Mouse (Mus musculus): ENCODE measurements around the gene Ambra1. TPM values are rescaled to one million over a fixed set of nuclear protein-coding genes. Genes with fewer than 3 reads are reported as not detected.
A peak's percentile ranks its signal among the peaks of the same experiment; 100 is the strongest.

The Ambra1 gene
- polyA plus RNA-seq, 1 experiment from 2014 or later, result 15.0 TPM

DNA sequence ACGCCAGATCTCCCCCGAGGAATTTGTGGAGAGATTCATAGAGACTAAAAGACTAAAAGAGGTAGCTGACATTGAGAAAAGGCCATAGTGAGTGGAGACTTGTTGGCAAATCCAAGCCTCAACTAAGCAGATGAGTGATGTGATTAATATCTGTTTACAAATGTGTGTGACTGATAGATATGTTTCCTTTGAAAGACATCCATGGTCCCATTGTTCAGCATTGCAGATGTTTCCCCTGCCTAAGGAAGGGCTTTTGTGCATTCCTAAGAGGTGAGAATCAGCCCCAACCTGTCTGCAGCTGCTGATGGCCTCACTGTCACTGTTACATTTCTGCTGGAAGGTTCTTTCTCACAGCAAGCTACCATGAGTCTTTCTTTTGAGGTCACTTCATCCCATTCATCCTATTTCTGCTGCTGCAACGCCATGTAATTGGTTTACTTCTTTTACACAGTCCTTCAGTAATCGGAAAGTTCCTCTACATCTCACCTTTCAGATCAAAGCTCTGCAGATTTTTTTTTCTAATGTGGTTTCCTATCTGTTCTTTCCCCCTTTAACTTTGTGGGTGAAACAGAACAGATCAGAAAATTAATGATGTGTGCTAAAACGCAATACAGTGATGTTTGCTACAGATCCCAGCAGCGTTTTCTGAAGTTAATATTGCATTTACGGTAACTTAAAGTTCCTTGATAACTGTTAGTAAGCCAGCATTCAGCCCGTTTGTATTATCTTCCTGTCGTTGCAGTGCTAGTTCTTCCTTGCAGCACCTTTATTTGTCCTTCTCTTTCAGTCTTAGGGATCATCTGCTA lies 146.3 kb downstream of the Ambra1 start:
- H3K9me3 ChIP-seq (replicated peaks; ENCODE audit: control insufficient read depth, low read length), result no peaks in the 10 kb centered on the region
- H3K27me3 ChIP-seq (ENCODE audit: control insufficient read depth, insufficient read depth, low read length), result no peaks in the 10 kb centered on the region
- no peak overlapping the region for H3K27ac ChIP-seq (ENCODE audit: low read length)
- H3K9ac ChIP-seq (ENCODE audit: low read length), result no peak overlapping the region
- H3K4me1 ChIP-seq (ENCODE audit: control insufficient read depth, insufficient read depth, low read length), result no peaks in the 10 kb centered on the region; the same call in 1 of the 2 replicates
- ATAC-seq (ENCODE audit: insufficient read depth, low FRiP score), result no peak
- no peak overlapping the region for H3K4me3 ChIP-seq (replicated peaks; ENCODE audit: low read length)
- WGBS, result 80% methylated on average over 9 of the region's 9 CpGs
- 0 out of 2 replicates have a peak, but pooled peaks cover 3% of the 10 kb centered on the region for H3K36me3 ChIP-seq (ENCODE audit: control insufficient read depth, insufficient read depth, low read length)
- no peak overlapping the region for H3K4me2 ChIP-seq (ENCODE audit: low read depth, low read length)

DNA sequence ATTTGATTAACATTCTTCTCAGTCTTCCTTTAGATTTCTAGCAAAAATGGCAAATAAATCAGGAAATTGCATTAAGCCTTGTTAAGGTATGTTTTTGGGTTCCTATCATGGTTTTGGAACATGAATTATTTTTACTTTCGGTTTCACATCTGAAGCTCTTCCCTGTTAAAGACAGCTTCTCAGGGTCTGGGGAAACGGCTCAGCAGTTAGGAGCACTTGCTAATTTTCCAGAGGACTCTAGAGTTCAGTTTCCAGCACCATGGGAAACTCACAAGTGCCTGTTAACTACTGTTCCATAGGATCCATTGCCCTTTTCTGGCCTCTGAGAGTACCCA lies 146.8 kb downstream of the Ambra1 start:
- no peaks in the 10 kb centered on the region for H3K9me3 ChIP-seq (replicated peaks; ENCODE audit: control insufficient read depth, low read length)
- 0 out of 2 replicates have a peak, but pooled peaks cover 3% of the 10 kb centered on the region for H3K36me3 ChIP-seq (ENCODE audit: control insufficient read depth, insufficient read depth, low read length)
- H3K4me2 ChIP-seq (ENCODE audit: low read depth, low read length), result no peak overlapping the region
- no peak overlapping the region for H3K4me3 ChIP-seq (replicated peaks; ENCODE audit: low read length)
- no peaks in the 10 kb centered on the region for H3K27me3 ChIP-seq (ENCODE audit: control insufficient read depth, insufficient read depth, low read length)
- H3K9ac ChIP-seq (ENCODE audit: low read length), result no peak overlapping the region
- 75% methylated on average over 2 of the region's 2 CpGs for WGBS
- no peak overlapping the region for H3K27ac ChIP-seq (ENCODE audit: low read length)
- no peaks in the 10 kb centered on the region; the same call in 1 of the 2 replicates for H3K4me1 ChIP-seq (ENCODE audit: control insufficient read depth, insufficient read depth, low read length)
- ATAC-seq (ENCODE audit: insufficient read depth, low FRiP score), result no peak

DNA sequence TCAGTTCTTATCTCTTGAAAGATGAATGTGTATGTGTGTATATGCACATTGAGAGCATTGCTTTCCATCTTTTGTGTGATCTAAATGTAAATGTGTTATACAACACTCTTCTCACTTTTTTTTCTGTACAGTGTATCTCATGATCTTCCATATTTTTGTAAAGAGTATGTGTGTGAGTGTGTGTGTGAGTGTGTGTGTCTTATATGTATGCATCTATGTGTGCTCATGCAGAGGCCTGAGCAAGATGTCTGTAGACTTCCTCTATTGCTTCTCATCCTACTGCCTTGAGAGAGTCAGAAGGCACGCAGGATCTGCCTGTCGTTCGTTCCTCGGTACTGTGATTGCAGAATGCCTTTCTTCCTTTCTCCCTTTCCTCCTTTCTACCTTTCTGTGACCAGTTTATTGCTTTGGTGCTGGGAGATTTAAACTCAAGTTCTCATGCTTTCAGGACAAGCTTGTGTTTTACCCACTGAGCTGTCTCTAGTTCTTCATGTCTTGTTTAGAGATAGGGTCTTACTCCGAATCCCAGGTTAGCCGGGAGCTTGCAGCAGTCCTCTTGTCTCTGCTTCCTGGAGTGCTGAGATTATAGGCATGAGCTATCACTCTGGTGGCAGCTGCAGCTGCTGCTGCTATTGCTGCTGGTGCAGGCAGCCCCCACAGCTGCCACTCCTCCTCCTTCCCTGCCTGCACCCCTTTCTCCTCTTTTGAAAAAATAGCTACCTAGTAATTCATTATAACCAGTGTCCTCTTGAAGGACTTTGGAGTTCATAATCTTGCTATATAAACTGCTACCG lies 148.7 kb downstream of the Ambra1 start:
- Histone ChIP-seq H3K4me2 (ENCODE audit: low read depth, low read length) (no peak overlapping the region), H3K27me3 (ENCODE audit: control insufficient read depth, insufficient read depth, low read length) (no peaks in the 10 kb centered on the region), H3K9ac (ENCODE audit: low read length) (no peak overlapping the region), H3K4me1 (ENCODE audit: control insufficient read depth, insufficient read depth, low read length) (no peaks in the 10 kb centered on the region; the same call in 1 of the 2 replicates), H3K4me3 (replicated peaks; ENCODE audit: low read length) (no peak overlapping the region), H3K9me3 (replicated peaks; ENCODE audit: control insufficient read depth, low read length) (no peaks in the 10 kb centered on the region), H3K36me3 (ENCODE audit: control insufficient read depth, insufficient read depth, low read length) (0 out of 2 replicates have a peak, but pooled peaks cover 3% of the 10 kb centered on the region), H3K27ac (ENCODE audit: low read length) (no peak overlapping the region)
- no peak for ATAC-seq (ENCODE audit: insufficient read depth, low FRiP score)
- WGBS, result 42% methylated on average over 7 of the region's 7 CpGs

DNA sequence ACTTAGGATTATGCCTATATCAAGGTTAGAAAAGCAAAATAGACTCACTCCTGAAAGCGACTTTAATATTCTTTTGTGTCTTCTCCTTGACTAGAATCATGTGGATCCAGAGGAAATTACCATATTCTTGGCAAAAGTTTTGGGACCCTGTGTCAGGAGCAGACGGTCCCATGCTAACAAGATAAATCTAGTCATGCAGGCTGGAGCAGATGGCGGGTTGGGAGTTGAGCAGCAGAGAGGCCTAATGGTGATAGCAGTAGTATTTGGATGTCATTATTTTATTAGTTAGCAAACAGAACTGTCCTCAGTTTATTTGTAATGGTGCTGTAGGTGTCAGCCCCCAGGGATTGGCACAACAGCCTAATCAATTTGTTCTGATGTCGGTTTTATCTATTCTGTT lies 154.0 kb downstream of the Ambra1 start:
- H3K9me3 ChIP-seq (replicated peaks; ENCODE audit: control insufficient read depth, low read length), result no peaks in the 10 kb centered on the region
- 67% methylated on average over 4 of the region's 4 CpGs for WGBS
- H3K4me1 ChIP-seq (ENCODE audit: control insufficient read depth, insufficient read depth, low read length), result no peaks in the 10 kb centered on the region; the same call in 1 of the 2 replicates
- H3K36me3 ChIP-seq (ENCODE audit: control insufficient read depth, insufficient read depth, low read length), result no peaks in the 10 kb centered on the region
- H3K9ac ChIP-seq (ENCODE audit: low read length), result no peak overlapping the region
- no peak overlapping the region for H3K4me2 ChIP-seq (ENCODE audit: low read depth, low read length)
- H3K4me3 ChIP-seq (replicated peaks; ENCODE audit: low read length), result no peak overlapping the region
- H3K27ac ChIP-seq (ENCODE audit: low read length), result no peak overlapping the region
- no peaks in the 10 kb centered on the region for H3K27me3 ChIP-seq (ENCODE audit: control insufficient read depth, insufficient read depth, low read length)
- ATAC-seq (ENCODE audit: insufficient read depth, low FRiP score), result no peak

DNA sequence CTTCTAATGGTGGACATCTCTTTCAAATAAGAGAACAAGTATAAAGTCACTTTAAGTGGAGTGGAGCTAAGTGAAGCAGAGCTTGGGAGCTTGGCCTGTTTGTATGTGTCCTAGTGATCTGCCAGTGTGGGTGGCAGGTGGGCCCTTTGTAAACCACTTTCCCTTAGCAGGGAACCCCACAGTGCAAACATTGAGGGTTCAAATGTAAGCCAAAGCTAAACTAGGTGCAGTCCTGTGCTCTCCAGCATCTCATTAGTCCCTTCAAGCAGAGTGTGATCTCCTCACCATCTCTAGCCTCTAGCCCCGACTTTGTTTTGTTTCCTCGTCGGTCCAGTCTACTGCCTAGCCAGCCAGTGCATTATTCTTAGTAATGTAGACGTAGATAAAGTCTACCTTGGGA lies 154.7 kb downstream of the Ambra1 start:
- no peaks in the 10 kb centered on the region for H3K36me3 ChIP-seq (ENCODE audit: control insufficient read depth, insufficient read depth, low read length)
- ATAC-seq (ENCODE audit: insufficient read depth, low FRiP score), result no peak
- H3K27ac ChIP-seq (ENCODE audit: low read length), result no peak overlapping the region
- no peaks in the 10 kb centered on the region for H3K27me3 ChIP-seq (ENCODE audit: control insufficient read depth, insufficient read depth, low read length)
- WGBS, result 63% methylated on average over 4 of the region's 4 CpGs
- no peaks in the 10 kb centered on the region for H3K9me3 ChIP-seq (replicated peaks; ENCODE audit: control insufficient read depth, low read length)
- H3K4me2 ChIP-seq (ENCODE audit: low read depth, low read length), result no peak overlapping the region
- no peaks in the 10 kb centered on the region for H3K4me1 ChIP-seq (ENCODE audit: control insufficient read depth, insufficient read depth, low read length)
- H3K9ac ChIP-seq (ENCODE audit: low read length), result no peak overlapping the region
- no peak overlapping the region for H3K4me3 ChIP-seq (replicated peaks; ENCODE audit: low read length)

DNA sequence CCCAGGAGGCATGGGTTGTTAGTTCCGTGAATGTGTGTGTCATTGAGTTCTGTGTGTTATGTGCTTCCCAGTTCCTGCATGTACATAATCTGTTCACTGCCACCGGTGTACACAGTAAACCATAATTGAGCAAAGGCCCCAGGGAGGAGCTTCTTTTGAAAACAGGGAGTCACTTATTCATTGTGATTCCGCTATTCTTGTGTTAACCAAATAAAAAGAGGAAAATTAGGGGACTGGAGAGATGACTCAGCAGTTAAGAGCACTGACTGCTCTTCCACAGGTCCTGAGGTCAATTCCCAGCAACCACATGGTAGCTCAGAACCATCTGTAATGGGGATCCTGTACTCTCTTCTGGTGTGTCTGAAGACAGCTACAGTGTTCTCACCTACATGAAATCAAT lies 164.8 kb downstream of the Ambra1 start:
- H3K4me1 ChIP-seq (ENCODE audit: control insufficient read depth, insufficient read depth, low read length), result no peaks in the 10 kb centered on the region
- H3K27ac ChIP-seq (ENCODE audit: low read length), result no peak overlapping the region
- ATAC-seq (ENCODE audit: insufficient read depth, low FRiP score), result no peak
- 84% methylated on average over 3 of the region's 3 CpGs for WGBS
- H3K36me3 ChIP-seq (ENCODE audit: control insufficient read depth, insufficient read depth, low read length), result peaks cover 2% of the 10 kb centered on the region; the same call in 1 of the 2 replicates
- no peaks in the 10 kb centered on the region for H3K9me3 ChIP-seq (replicated peaks; ENCODE audit: control insufficient read depth, low read length)
- no peak overlapping the region for H3K4me3 ChIP-seq (replicated peaks; ENCODE audit: low read length)
- no peaks in the 10 kb centered on the region for H3K27me3 ChIP-seq (ENCODE audit: control insufficient read depth, insufficient read depth, low read length)
- no peak overlapping the region for H3K9ac ChIP-seq (ENCODE audit: low read length)
- H3K4me2 ChIP-seq (ENCODE audit: low read depth, low read length), result no peak overlapping the region

DNA sequence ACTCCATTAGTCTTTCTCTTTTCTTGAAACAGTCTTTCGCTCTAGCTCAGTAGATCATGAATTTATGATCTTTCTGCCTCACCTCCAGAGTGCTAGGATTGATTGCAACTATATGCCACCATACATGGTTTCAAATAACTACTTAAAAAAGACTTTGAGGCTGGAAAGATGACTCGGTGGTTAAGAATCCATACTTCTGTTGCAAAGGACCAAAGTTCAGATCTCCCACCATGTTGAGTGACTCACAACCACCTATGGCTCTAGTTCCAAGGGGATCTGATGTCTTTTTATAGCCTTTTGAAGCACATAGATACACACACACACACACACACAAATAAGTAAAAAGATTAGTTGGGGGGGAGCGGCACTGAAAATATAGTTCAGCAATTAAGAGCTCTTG lies 165.5 kb downstream of the Ambra1 start:
- no peaks in the 10 kb centered on the region for H3K27me3 ChIP-seq (ENCODE audit: control insufficient read depth, insufficient read depth, low read length)
- no peaks in the 10 kb centered on the region for H3K4me1 ChIP-seq (ENCODE audit: control insufficient read depth, insufficient read depth, low read length)
- H3K36me3 ChIP-seq (ENCODE audit: control insufficient read depth, insufficient read depth, low read length), result peaks cover 6% of the 10 kb centered on the region; the same call in 1 of the 2 replicates
- H3K4me2 ChIP-seq (ENCODE audit: low read depth, low read length), result no peak overlapping the region
- 83% methylated on average over 3 of the region's 3 CpGs for WGBS
- no peaks in the 10 kb centered on the region for H3K9me3 ChIP-seq (replicated peaks; ENCODE audit: control insufficient read depth, low read length)
- H3K4me3 ChIP-seq (replicated peaks; ENCODE audit: low read length), result no peak overlapping the region
- no peak overlapping the region for H3K9ac ChIP-seq (ENCODE audit: low read length)
- no peak for ATAC-seq (ENCODE audit: insufficient read depth, low FRiP score)
- no peak overlapping the region for H3K27ac ChIP-seq (ENCODE audit: low read length)

DNA sequence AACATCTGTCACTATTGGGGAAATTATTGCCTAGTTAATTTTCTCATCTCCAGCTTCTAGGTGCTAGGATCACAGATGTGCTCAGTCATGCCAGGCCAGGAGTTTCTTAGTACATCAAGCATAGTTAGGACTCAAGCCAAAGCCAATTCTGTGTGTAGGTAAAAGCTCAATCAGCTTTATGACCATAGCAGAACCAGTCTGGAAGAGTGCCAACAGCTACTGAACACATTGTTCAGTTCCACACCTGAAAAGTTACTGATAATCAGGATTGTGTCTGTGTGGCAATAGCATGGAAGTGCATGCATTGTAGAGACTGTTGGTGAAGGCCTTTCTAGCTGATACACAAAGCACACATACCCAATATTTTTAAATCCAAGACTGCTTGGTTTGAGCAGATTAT lies 168.0 kb downstream of the Ambra1 start:
- H3K9ac ChIP-seq (ENCODE audit: low read length), result no peak overlapping the region
- H3K36me3 ChIP-seq (ENCODE audit: control insufficient read depth, insufficient read depth, low read length), result peaks cover 6% of the 10 kb centered on the region; the same call in 1 of the 2 replicates
- H3K9me3 ChIP-seq (replicated peaks; ENCODE audit: control insufficient read depth, low read length), result no peaks in the 10 kb centered on the region
- H3K4me2 ChIP-seq (ENCODE audit: low read depth, low read length), result no peak overlapping the region
- ATAC-seq (ENCODE audit: insufficient read depth, low FRiP score), result 0 out of 2 replicates have a peak, but pooled peaks have one; percentile 17
- H3K4me3 ChIP-seq (replicated peaks; ENCODE audit: low read length), result no peak overlapping the region
- no peaks in the 10 kb centered on the region for H3K27me3 ChIP-seq (ENCODE audit: control insufficient read depth, insufficient read depth, low read length)
- no peak overlapping the region for H3K27ac ChIP-seq (ENCODE audit: low read length)
- H3K4me1 ChIP-seq (ENCODE audit: control insufficient read depth, insufficient read depth, low read length), result no peaks in the 10 kb centered on the region

DNA sequence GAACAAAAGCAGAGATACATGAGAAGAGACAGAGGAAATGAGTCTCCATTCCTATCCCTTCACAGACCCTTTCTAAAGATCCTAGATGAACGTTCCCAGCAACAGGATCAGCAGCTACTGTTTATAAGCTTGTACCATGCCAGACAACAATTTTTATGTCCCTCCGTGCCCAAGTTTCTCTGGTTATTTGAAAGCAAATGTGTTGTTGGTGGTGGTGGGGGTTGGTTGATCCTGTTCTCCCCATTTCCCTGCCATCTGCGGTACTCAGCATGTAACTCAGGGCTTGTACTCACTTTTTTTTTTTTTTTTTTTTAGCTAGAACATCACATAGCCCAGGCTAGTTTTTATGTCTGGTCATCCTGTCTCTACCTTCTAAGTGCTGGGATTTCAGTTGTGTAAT lies 169.2 kb downstream of the Ambra1 start:
- Histone ChIP-seq H3K27ac (ENCODE audit: low read length) (no peak overlapping the region), H3K9me3 (replicated peaks; ENCODE audit: control insufficient read depth, low read length) (no peaks in the 10 kb centered on the region), H3K36me3 (ENCODE audit: control insufficient read depth, insufficient read depth, low read length) (peaks cover 6% of the 10 kb centered on the region; the same call in 1 of the 2 replicates), H3K9ac (ENCODE audit: low read length) (no peak overlapping the region), H3K4me3 (replicated peaks; ENCODE audit: low read length) (no peak overlapping the region), H3K4me2 (ENCODE audit: low read depth, low read length) (no peak overlapping the region), H3K27me3 (ENCODE audit: control insufficient read depth, insufficient read depth, low read length) (no peaks in the 10 kb centered on the region), H3K4me1 (ENCODE audit: control insufficient read depth, insufficient read depth, low read length) (no peaks in the 10 kb centered on the region)
- ATAC-seq (ENCODE audit: insufficient read depth, low FRiP score), result no peak
- WGBS, result 87% methylated on average over 3 of the region's 3 CpGs

Data from stomach, embryonic 16.5 days (tissue).